Mouse (Mus musculus): ENCODE results near the gene Tada1. TPM values are rescaled to one million over a fixed set of nuclear protein-coding genes. Genes with fewer than 3 reads are reported as not detected.

Tada1 gene
- polyA plus RNA-seq, 1 experiment, result 8.6 TPM

- Histone ChIP-seq H3K4me3 (ENCODE audit: insufficient read depth, low read depth, low read length) (no peak overlapping the region), H3K4me1 (ENCODE audit: control insufficient read depth, insufficient read depth, insufficient read length, low read length) (no peaks in the 10 kb centered on the region)
Observed at GRCm38 (mm10) chr1:166363122-166363521, 15.8 kb upstream of the Tada1 start.

DNA sequence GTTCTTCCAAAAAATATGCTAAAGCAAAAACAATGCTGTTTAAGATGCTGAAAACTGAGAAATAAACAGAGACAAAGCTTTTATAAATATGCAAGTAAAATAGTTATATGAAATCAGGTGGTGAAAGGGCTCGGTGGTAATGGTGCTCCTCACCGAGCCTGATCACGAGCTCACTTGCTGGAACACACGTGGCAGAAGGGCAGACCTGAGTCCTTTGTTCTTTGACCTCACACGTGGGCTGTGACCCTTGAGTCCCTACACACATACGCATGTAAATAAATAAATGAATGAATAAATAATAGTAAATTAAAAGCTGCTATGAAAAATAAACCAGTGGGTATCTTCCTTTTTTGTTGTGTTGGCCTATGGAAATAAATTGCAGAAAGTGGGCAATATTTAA, 1.7 kb upstream of the Tada1 start:
- H3K27ac ChIP-seq (replicated peaks; ENCODE audit: low read depth, low read length), result no peak overlapping the region
- H3K4me3 ChIP-seq (ENCODE audit: insufficient read depth, low read depth, low read length), result no peak overlapping the region

More at GRCm38 (mm10) chr1:166363122-166363521, 15.8 kb upstream of the Tada1 start:
- no peak overlapping the region for H3K27ac ChIP-seq (replicated peaks; ENCODE audit: low read depth, low read length)

GRCm38 (mm10) chr1:166378431-166379012, 375 bp upstream of the Tada1 start:
- Histone ChIP-seq H3K27ac (replicated peaks; ENCODE audit: low read depth, low read length) (peak overlapping the region; percentile 69), H3K4me3 (ENCODE audit: insufficient read depth, low read depth, low read length) (peak overlapping the region; percentile 57), H3K4me1 (ENCODE audit: control insufficient read depth, insufficient read depth, insufficient read length, low read length) (peaks cover 13% of the 10 kb centered on the region; the same call in 1 of the 2 replicates)

More for the DNA sequence above, 1.7 kb upstream of the Tada1 start:
- H3K4me1 ChIP-seq (ENCODE audit: control insufficient read depth, insufficient read depth, insufficient read length, low read length), result peaks cover 13% of the 10 kb centered on the region; the same call in 1 of the 2 replicates

DNA sequence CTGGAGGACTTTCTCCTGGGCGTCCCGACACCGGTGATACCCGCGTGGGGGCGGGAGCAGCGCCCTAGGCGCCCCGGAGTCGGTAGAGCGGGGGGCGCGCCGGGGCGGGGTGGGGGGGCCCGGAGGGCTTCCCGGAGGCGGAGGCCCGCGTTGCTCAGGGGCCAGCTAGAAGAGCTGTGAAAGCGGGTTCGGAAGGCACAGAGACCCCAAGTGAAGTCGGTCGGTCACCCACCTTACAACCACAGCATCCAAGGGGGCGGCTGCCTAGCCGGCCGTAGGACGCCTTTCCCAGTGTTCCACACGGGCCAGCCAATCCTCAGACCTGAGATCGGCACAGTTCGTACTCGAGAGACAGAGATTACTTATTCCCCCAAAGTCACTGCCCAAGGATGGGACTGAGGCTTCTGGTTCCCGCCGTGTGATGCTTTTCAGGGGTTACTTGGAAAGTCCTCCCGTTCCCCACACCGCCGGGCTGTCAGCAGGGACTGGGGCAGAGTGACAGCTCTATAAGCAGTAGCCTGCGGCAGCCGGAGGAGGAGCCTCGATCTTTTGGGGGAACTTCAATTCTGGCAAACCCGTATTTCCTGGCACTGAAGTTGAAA, 834 bp downstream of the Tada1 start:
- H3K27ac ChIP-seq (replicated peaks; ENCODE audit: low read depth, low read length), result peak overlapping the region; percentile 91

DNA sequence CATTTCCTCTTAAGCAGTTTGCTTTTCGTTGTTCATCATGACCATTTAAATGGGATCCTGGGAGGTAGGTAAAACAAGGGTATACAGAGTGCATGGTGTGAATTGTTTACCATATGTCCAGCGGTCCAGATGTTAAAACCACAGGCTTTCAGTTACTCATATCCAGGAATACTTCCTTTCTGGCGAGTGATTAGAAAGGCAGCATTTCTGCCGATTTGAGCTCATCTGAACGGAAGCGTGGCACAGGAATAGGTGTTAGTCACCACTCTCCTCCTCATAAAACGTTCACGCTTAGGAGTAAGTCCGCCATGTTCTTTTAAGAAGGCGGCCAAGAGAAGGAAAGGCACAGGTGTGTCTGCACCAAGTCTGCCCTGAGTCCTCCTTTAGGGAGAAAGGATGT, 2.4 kb downstream of the Tada1 start:
- Histone ChIP-seq H3K27ac (replicated peaks; ENCODE audit: low read depth, low read length) (peak overlapping the region; percentile 50), H3K4me3 (ENCODE audit: insufficient read depth, low read depth, low read length) (no peak overlapping the region), H3K4me1 (ENCODE audit: control insufficient read depth, insufficient read depth, insufficient read length, low read length) (peaks cover 13% of the 10 kb centered on the region; the same call in 1 of the 2 replicates)

More for the DNA sequence above, 834 bp downstream of the Tada1 start:
- Histone ChIP-seq H3K4me3 (ENCODE audit: insufficient read depth, low read depth, low read length) (peak overlapping the region; percentile 94), H3K4me1 (ENCODE audit: control insufficient read depth, insufficient read depth, insufficient read length, low read length) (peaks cover 13% of the 10 kb centered on the region; the same call in 1 of the 2 replicates)

DNA sequence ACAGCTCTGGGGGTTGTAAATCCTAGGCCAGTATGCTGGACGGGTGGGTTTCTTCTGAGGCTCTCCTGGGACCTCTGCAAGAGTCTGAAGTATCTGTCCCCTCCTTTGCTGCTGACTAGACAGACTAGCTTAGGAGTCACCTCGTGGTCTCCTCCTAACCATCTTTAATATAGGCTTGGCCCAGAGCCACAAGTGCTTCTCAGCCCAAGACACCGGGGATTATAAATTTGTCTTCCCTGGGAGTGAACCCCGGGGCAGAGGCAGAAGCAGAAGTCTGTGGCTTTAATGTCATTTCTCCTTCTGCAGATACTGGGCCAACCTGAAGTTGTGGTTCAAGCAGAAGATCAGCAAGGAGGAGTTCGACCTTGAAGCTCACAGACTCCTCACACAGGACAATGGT, 2.9 kb downstream of the Tada1 start:
- H3K27ac ChIP-seq (replicated peaks; ENCODE audit: low read depth, low read length), result peak overlapping the region; percentile 50

DNA sequence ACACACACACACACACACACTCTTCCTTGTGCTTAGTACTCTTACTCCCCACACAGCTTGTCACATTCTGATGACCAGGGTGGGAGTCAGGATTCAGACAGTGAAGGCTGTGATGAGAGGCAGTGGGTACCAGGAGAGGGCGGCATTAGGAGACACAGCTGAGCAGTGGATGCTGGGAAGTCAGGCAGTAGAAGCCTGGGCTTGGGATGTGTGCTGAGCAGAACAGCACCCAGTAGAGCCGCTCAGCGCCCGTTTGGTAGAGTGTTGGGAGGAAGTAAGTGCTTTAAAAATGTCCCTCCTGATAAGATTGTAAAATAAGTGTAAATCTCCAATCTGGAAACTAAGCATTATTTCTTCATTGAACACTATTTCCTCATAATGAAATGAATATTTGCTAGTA, 3.7 kb downstream of the Tada1 start:
- H3K4me3 ChIP-seq (ENCODE audit: insufficient read depth, low read depth, low read length), result no peak overlapping the region
- H3K27ac ChIP-seq (replicated peaks; ENCODE audit: low read depth, low read length), result no peak overlapping the region
- peaks cover 13% of the 10 kb centered on the region; the same call in 1 of the 2 replicates for H3K4me1 ChIP-seq (ENCODE audit: control insufficient read depth, insufficient read depth, insufficient read length, low read length)

More for the DNA sequence above, 2.9 kb downstream of the Tada1 start:
- peaks cover 13% of the 10 kb centered on the region; the same call in 1 of the 2 replicates for H3K4me1 ChIP-seq (ENCODE audit: control insufficient read depth, insufficient read depth, insufficient read length, low read length)
- H3K4me3 ChIP-seq (ENCODE audit: insufficient read depth, low read depth, low read length), result no peak overlapping the region

DNA sequence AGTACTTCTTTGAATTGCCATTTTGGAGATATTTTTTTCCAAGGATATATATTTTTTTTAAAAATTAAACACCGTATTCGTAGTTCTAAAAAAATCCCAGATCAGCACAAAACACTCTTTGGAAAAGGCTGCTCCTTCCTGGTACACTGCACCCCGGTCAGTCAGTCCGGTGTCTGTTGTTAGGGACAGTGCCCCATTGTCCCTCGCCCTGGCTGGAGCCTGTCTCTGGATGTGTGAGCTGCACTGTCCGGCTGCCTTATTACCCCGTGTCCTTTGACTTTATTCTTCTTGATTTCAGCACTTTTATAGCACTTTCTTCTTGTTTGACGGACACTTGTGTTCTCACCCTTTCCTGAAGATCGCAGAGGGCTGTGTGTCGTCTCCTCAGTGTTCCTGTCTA, 5.7 kb downstream of the Tada1 start:
- no peak overlapping the region for H3K4me3 ChIP-seq (ENCODE audit: insufficient read depth, low read depth, low read length)
- peaks cover 13% of the 10 kb centered on the region; the same call in 1 of the 2 replicates for H3K4me1 ChIP-seq (ENCODE audit: control insufficient read depth, insufficient read depth, insufficient read length, low read length)
- H3K27ac ChIP-seq (replicated peaks; ENCODE audit: low read depth, low read length), result no peak overlapping the region

DNA sequence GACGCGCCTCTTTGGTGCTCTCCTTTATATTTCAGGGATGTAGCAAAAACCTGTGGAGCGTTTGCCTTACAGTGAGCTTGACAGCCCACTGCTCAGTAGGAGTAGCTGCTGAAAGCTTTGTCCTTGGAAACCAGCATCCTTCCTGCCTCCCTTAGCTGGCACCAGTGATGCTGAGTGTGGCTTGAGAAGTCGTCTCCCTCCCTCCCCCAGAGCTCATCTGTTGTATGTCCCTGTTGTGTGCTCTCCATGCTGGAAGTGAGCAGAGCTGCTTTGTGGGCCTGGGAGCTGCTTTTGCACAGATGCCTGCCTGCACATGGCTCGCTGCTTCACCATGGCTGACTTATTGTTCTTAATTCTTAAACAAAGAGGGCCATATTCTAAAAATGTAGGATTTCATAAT, 6.5 kb downstream of the Tada1 start:
- H3K27ac ChIP-seq (replicated peaks; ENCODE audit: low read depth, low read length), result no peak overlapping the region
- H3K4me1 ChIP-seq (ENCODE audit: control insufficient read depth, insufficient read depth, insufficient read length, low read length), result peaks cover 12% of the 10 kb centered on the region; the same call in 1 of the 2 replicates
- no peak overlapping the region for H3K4me3 ChIP-seq (ENCODE audit: insufficient read depth, low read depth, low read length)

DNA sequence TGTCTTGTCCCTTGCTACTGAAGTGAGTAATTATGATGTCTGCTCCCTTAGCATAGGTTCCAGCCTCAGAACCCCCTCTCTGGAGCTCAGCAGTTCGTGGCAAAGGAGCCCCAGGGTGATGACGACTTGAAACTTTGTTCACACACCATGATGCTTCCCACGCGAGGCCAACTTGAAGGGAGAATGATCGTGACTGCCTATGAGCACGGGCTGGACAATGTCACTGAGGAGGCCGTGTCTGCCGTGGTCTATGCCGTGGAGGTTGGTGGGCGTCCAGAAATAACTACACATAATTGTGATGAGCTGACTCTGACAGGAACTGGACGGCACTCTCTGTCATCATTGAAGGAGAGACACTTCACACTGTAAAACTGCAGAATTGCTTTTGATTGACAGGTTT, 9.6 kb downstream of the Tada1 start:
- Histone ChIP-seq H3K4me3 (ENCODE audit: insufficient read depth, low read depth, low read length) (no peak overlapping the region), H3K27ac (replicated peaks; ENCODE audit: low read depth, low read length) (no peak overlapping the region), H3K4me1 (ENCODE audit: control insufficient read depth, insufficient read depth, insufficient read length, low read length) (no peaks in the 10 kb centered on the region)

DNA sequence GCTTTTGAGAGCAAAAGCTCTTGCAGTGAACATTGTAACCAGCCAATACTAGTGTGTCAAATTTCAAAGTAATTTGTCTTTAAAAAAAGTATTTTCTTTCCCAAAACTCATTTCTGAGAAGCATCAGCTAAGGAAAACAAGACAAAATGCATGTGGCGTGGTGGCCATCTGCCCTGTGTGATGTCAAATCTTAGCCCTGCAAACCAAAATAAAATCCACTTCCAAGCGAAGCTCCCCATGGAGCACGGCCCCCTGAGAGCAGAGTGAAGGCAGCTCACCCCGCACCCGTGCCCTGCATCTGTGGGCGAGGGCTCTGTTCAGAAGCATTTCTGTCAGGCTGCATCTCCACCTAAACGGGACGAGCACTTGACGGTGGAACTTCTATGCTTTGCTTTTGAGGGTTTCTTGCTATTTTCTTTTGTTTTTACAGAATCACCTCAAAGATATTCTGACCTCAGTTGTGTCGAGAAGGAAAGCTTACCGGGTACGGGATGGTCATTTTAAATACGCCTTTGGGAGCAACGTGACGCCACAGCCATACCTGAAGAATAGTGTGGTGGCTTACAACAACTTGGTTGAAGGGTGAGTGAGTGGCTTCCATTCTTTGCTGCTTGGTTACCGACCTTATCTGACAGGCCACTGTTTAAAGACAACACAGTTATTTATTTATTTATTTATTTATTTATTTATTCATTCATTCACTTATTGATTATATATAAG, 10.7 kb downstream of the Tada1 start:
- H3K27ac ChIP-seq (replicated peaks; ENCODE audit: low read depth, low read length), result no peak overlapping the region
- H3K4me3 ChIP-seq (ENCODE audit: insufficient read depth, low read depth, low read length), result no peak overlapping the region
- H3K4me1 ChIP-seq (ENCODE audit: control insufficient read depth, insufficient read depth, insufficient read length, low read length), result no peaks in the 10 kb centered on the region

DNA sequence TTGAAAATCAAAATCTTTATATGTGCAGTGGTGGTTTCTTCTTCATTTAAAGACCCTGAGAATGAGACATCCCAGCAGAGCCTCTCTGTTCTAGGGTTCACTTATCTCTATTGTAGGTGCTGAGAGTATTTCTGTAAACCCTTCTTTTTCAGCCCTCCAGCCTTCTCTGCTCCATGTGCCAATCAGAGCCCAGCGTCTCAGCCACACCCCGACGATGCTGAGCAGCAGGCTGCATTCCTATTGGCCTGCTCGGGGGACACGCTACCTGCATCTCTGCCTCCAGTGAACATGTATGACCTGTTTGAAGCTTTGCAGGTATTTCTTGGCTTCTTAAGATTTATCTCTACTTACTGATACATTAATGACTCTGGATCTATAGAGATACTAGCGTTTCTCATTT, 12.8 kb downstream of the Tada1 start:
- H3K4me3 ChIP-seq (ENCODE audit: insufficient read depth, low read depth, low read length), result no peak overlapping the region
- H3K27ac ChIP-seq (replicated peaks; ENCODE audit: low read depth, low read length), result no peak overlapping the region
- H3K4me1 ChIP-seq (ENCODE audit: control insufficient read depth, insufficient read depth, insufficient read length, low read length), result no peaks in the 10 kb centered on the region

GRCm38 (mm10) chr1:166394770-166395169, 15.9 kb downstream of the Tada1 start:
- Histone ChIP-seq H3K27ac (replicated peaks; ENCODE audit: low read depth, low read length) (no peak overlapping the region), H3K4me3 (ENCODE audit: insufficient read depth, low read depth, low read length) (no peak overlapping the region), H3K4me1 (ENCODE audit: control insufficient read depth, insufficient read depth, insufficient read length, low read length) (no peaks in the 10 kb centered on the region)

DNA sequence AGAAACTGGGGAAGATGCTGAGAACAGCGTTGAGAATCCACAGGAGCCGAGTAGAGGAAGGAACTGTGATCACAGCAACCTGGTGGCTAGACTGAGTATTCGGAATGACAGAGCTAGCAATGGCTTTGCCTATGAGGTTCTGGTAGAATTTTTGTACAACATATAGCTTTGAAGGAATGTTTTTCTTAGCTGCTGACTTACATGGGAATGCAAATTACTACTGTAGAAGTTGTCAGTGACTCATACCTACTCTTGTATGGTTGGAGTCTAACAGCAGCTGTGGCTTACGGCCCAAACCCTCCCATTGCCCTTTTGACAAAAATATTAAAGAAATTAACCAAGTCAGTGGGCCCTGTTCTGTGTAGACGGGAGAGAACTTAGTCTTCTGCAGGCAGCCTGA, 16.8 kb downstream of the Tada1 start:
- Histone ChIP-seq H3K4me1 (ENCODE audit: control insufficient read depth, insufficient read depth, insufficient read length, low read length) (no peaks in the 10 kb centered on the region), H3K4me3 (ENCODE audit: insufficient read depth, low read depth, low read length) (no peak overlapping the region), H3K27ac (replicated peaks; ENCODE audit: low read depth, low read length) (no peak overlapping the region)

GRCm38 (mm10) chr1:166396381-166396780, 17.5 kb downstream of the Tada1 start:
- H3K27ac ChIP-seq (replicated peaks; ENCODE audit: low read depth, low read length), result no peak overlapping the region
- H3K4me3 ChIP-seq (ENCODE audit: insufficient read depth, low read depth, low read length), result no peak overlapping the region
- no peaks in the 10 kb centered on the region for H3K4me1 ChIP-seq (ENCODE audit: control insufficient read depth, insufficient read depth, insufficient read length, low read length)
